Mouse (Mus musculus) right cerebral cortex, postnatal 10 days (tissue): ENCODE data around the gene Cdc14a.

Source experiments
- DNase-seq, 2 experiments: peaks; one replicate each; pipeline ENCODE4 v3.0.0; 2021; ENCODE audit warnings: low spot score in 2 of 2

Cdc14a gene

DNA sequence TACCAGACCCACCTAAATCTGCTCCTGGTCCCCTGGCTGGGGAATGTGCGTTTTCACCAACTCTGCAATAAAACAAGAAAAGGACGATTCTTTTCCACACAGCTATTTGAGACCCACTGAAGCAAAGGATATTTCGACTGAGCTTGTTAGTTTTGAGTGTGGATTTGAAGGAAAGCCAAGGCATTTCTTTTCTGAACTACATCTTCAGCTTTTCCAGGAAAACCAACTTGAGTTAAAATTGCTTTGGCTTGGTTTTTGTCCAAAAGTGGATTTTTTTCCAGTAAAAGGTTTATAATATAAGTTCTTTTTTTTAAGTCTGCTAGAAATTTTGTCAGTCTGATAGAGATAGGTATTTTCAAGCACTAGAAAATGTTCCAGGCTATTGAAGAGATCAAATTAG lies 157.5 kb downstream of the Cdc14a start:
- no peak for DNase-seq

DNA sequence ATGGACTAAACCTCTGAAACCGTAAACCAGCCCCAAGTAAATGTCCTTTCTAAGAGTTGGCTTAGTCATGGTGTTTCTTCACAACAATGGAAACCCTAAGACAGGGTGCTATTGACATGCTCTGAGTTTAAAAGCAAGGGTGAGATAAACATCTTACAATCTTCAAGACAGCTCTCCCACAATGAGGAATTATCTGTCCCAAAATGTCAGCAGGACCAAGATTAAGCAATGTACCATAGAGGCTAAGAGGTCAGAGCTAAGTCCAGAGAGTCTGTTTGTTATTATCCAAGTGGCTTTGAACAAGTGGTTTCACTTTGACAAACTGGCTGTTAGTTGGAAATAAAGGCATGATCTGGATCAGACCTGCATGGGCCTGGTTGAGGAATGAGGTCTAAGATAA lies 159.9 kb downstream of the Cdc14a start:
- no peak for DNase-seq

DNA sequence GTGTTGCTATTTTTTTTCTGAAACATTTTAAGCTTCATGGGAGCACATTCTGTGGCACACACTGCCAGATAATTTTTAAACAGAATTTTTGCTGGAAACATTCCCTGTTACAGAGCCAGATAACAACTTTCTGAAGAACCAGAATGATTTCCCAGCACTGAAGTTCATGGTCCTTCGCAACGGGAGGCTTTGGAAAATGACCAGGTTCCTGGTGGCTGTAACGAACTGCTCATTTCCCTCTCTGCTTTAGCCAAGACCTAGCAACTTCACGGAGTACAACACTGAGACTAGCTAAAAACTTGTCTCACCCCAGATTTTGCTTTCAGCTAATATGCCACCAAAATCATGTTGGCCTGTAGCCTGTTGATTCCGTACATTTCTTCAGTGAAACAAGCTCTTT lies 160.8 kb downstream of the Cdc14a start:
- no peak for DNase-seq

DNA sequence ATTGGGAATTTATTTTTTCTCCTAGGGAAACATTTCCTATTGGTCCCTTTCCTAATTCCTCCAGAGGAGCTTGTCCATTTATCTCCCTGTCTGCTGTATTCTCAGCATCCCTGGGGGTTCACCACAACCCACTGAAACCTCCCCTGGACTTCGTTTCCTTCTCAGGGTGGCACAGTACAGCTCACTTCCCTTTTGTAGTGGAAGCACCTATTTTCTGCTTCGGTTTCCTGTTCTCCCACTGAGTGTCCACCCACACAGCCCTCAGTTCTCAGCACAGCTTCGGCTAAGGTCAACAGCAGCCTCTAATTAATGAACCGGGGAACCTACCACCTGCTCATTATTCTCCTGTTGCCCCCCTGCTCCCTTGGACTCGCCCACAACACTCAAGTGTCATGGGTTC lies 167.7 kb downstream of the Cdc14a start:
- DNase-seq, result no peak

DNA sequence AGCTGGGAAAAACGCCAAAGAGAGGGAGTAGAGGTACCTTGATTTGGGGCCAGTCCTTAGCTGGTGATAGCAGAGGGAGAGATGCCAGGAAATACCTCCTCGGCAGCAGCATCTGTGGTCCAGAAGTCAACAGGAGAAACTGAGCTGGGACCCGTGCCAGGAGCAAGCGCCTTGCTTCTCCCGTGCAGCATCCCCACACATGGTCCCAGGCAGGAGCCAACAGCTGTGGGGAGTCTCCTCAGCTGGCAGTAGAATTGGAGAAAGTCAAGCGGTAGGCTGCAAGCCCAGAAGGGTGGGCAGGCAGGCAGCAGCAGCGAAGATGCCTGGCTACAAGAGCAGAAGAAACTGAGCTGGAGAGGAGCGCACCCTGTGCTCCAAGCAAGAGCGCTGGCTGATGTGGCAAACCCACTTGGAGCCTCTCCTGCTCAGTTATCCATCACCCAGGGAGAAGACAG lies 170.7 kb downstream of the Cdc14a start, which contains the start of gene Gpr88:
Gene Gpr88 (minus strand): TSS at position 427 of the 455 bp plus-strand sequence.
- peak; percentile 91 to 93 for DNase-seq

DNA sequence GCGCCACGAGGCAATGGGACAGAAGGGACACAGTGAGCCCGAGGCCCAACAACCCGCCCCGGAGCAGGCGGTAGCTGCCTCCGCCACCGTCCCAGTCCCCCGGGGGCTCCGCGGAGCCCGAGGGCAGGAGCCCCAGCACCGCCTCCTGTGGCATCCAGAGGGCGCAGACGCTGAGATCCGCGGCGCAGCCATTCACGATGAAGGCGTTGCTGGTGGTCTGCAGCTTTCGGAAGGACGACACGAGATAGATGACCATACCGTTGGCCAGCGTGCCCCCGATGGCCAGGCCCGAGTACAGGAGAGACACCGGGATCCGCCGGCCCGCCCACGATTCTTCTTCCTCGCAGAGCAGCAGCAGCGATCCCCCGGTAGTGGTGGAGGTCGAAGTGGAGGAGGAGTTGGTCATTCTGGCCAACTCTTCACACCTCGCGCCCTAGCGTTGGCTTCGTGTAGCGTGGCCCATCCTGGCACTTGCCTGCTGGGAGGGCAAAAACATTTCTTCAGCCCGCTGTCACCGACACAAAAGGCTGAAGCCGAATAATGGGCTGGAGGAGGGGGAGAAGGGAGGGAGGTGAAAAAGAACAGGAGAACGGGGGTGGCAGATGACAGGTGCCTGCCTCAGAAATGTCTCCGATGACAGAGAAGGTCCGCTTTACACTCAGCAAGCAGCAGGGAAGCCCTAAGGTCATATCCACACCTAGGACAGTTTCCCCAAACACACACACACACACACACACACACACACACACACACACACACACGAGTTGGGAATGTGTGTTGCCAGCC lies 171.4 kb downstream of the Cdc14a start:
- peak; percentile 62 to 68 for DNase-seq

DNA sequence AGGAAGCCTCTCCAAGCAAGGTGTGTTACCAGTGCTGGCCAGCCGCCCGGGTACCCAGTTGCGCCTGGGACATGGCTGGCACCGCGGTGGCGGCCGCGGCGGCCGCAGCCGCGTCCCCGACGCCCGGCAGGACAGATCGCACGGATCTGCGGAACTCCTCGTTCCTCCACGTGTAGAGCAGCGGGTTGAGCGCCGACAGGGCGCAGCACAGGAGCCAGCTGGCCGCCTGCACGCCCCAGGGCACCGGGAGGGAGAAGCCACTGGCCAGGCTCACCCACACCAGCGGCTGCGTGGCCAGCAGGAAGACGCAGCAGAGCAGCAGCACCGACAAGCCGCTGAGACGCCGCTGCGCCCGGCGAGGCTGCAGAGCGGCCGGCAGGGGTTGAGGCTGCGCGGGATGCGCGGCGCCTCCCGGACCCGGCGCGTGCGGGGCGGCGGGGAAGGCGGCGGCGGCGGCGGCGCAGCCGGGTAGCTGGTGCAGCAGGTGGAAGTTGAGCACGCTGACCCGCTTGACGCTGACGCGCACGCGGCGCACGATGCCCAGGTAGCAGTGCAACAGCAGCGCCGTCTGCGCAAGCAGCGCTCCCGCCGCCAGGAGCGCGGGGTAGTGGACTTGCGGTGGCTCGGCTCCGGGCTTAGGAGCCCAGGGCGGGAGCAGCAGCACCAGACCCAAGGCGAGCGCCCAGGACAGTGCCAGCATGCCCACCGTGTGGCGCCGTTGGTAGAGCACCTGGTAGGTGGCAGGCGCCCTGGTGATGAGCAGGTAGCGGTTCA lies 172.2 kb downstream of the Cdc14a start:
- DNase-seq, result peak; percentile 51 to 57

DNA sequence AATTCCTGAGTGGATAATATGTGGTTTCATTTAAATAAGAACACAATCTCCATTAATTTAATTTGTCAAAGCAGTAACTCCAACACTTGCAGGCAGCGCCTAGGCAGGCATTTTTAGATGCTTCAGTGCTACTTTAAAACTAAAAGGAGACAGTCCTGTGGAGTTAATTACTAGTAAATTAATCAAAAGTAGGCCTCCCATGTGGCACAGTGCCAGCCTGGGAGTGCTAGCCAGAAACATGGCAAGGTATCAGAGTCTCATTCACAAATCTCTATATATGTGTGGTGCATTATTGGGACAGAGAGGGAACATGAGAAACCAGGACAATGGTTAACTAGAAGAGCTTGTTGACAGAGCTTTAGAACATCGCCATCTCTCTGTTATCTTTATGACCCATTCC lies 174.8 kb downstream of the Cdc14a start:
- peak; percentile 55 to 65 for DNase-seq

DNA sequence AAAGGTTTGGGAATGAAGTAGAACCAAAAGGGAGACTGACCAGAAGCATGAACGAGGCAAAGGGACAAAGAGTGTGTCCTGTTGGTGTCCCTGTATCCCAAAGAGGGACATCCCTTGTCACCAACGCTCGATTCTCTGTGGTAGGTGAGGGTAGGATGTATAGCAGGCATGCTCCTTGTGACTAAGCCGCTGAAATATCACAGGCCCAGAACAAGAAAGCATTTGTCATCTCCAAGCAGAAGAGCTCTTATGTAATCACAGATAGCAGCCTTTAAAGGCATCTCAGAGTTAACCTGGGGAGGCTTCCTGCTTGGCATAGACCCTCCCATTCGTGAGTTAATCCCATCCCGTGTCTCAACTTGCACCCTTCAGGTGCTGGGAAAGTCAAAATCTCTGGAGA lies 179.4 kb downstream of the Cdc14a start:
- DNase-seq, result no peak

DNA sequence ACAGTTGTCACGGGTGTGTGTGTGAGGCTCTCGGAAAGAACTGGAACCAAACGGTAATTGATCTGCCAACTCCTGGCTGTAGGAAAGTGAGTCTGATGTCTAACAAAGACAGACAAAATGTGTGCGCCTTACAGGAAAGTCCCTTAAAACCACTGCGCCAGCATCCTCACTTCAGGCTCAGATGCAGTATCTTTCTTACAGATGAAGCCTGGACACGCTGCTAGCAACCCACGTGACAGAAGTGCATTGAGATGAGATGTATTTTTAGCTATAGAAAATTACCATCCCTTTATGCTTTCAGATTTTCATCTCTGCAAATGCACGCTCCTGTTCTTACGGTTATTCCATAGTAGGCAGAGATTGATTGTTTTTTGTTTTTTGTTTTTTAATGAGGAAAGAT lies 181.1 kb downstream of the Cdc14a start:
- peak; percentile 55 to 58 for DNase-seq

DNA sequence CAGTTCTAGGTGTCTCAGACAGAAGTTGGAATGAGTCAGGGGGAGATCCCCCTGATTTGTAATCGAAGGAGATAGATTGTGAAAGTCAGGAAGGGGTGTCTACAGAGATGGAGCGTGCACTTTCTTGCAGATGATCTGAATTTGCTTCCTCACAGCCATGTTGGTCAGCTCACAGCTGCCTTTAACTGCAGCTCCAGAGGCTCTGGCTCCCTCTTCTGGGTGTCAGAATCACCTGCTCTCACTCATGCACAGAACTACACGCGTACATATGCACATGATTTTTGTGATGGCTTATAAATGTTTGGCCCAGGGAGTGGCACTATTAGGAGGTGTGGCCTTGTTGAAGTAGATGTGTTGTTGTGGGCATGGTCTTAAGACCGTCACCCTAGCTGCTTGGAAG lies 186.3 kb downstream of the Cdc14a start:
- no peak for DNase-seq

DNA sequence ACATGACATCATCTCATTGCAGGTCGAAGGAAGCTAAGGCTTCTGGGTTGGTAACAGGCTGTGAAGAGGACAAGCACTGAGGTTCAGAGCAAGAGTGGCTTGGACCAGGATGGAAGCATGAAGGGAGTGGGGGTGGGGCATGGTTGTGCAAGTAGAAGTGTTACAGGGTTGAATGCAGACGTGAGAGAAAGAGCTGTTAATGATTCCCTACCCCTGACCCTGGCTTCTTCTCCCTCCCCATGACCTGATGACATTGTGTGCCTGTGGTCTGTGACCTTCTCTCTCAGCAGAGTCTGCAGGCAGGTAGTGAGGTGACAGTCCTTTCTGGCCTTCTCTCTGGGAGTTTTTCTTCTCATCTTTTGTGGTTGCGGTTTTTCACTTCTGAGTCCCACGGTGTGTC lies 187.0 kb downstream of the Cdc14a start:
- no peak for DNase-seq

DNA sequence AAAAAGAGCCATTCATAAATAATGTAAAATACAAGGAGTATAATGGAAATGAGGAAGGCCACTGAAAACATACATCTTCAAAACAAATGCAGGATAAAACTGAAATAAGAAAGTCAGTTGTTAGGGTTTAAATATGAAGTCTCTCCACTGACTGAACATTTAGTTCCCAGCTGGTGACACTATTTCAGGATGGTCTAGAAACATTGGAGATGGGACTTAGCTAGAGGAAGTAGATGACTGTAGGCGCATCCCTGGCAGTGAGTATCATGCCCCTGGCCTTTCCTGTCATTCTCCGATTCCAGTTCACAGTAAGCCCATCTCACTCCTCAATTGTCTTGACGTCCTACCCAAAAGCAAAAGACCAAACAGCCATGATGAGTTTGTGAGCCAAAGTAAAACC lies 190.3 kb downstream of the Cdc14a start:
- DNase-seq, result no peak

DNA sequence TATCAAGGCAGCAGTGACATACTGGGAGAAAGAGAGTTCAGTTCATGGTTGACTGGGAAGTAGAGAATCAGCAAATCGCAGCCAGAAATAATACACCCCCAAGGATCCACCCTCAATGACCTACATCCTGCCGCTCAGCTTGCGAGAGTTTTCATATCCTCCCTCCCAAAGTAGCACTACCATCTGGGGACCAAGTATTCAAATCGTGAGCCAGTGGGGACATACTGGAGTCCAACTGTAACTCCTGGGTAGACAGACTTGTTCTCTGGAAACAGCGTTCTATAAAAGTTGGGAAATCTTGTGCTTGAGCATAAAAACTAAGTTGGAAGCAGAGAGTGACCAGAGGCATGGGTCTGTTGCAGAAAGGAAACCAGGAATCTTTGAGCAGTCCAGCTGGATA lies 191.1 kb downstream of the Cdc14a start:
- DNase-seq, result no peak

DNA sequence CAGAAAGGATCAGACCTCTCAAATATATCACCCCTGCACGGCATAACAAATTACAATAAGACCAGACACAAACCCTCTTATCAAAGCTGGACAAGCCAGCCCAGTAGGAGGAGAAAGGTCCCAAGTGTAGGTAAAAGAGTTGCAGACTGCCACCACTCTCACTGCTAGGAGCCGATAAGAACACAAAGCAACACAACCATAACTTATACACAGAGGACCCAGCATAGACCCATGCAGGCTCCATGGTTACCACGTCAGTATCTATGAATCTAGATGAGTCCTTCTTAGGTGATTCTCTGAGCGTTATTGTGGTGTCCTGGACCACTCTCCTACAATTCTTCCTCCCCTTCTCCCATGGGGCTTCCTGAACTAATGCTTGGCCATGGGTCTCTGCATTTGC lies 194.5 kb downstream of the Cdc14a start:
- DNase-seq, result no peak

DNA sequence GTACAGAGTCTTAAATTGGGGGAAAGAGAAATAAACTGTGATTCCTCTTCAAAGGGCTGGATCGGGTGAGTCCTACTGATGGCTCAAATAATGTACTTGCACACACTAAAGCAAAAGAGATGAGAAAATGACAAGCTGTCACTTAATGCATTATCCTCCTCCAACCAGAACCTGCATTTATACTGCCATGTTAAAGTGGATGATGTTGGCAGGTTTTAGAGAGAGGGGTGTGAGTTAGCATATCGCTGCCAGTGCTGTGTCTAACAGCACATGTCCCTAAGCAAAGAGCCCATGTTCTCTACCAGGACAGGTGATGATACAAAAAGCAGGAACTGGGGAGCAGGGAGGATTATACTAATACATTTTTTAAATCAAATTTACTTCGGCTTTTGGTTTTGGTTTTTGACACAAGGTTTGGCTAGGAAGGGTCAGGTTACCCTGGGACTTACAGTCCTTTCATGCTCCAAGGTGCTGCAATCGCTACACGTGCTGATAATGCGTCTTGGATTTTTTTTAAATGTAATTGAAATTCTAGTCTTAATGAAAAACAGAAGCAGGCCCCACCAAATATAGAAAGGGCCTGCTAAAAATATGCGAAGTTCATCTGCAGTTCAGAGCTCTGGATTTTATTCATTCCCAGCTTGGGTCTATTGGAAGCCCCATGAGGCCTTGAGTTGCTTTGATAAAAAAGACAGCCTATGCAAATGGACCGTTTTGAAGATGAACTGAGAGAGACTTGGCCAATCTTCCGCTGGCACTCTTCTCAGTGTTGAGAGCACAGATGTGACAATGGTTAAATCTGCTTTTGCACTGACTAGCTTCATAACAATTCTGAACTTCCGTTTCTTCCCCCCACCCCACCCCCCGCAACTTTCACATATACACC lies 195.2 kb downstream of the Cdc14a start:
- no peak for DNase-seq

DNA sequence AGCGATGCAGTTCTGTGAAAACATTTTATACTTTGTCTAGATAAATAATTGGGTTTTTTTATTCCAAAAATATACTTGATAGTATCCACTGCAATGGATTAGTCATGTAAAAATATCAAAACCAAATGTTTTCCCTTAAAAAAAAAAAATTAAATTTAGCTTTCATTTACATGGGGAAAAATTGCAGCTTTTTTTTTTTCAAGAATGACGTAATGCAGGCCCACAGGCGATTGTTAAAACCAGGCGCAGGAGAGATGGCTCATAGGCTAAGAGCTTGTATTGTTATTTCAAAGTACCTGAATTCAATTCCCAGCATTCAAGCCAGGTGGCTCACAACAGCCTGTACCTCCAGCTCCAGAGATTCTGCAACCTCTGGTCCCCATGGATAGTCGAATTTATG lies 196.4 kb downstream of the Cdc14a start:
- DNase-seq, result no peak

DNA sequence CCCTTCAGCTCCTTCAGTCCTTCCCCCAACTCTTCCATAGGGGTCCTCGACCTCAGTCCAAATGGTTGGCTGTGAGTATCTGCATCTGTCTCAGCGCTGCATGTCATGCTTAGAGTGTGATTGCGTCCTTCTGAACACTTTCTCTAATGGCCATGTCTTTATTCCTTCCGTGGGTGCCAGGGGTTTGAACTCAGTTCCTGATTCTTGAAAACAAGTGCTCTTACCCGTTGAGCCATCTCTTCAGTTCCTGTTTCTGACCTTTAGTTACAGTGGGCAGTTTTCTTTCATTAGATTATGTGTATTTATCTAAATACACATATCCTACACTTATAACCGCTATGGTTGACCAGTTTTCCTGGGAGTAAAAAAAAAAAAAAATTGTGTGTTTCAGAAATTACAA lies 196.9 kb downstream of the Cdc14a start:
- DNase-seq, result no peak
